Mouse (Mus musculus) heart, postnatal 10 days (tissue): Measurements from ENCODE around the gene Rhebl1. TPM values are rescaled to one million over a fixed set of nuclear protein-coding genes. Genes with fewer than 3 reads are reported as not detected.

Experiments used
- DNase-seq, 2 experiments: peaks; one replicate each; pipeline ENCODE4 v3.0.0; 2021
- intact Hi-C: fragments of 180-260 bp; cut with DNase I; formaldehyde crosslinking; loops from one replicate; pipeline ENCODE4 v1.15.1; 2025
- total RNA-seq, 2 experiments: library from RNA; stranded (reverse); gene quantifications; 2 replicates each; pipeline ENCODE4 v1.2.3; 2021

Rhebl1 gene
- total RNA-seq, 2 experiments from 2014 or later = 1.6 to 2.8 TPM

- intact Hi-C loops = no loop called here
Measured at GRCm38 (mm10) chr15:98853161-98853937, 41.0 kb downstream of the Rhebl1 start.

GRCm38 (mm10) chr15:98852733-98853132 lies 41.6 kb downstream of the Rhebl1 start:
- intact Hi-C loops = no loop called here

More at GRCm38 (mm10) chr15:98853161-98853937, 41.0 kb downstream of the Rhebl1 start:
- DNase-seq = no peak

GRCm38 (mm10) chr15:98852071-98852470 lies 42.3 kb downstream of the Rhebl1 start:
- no peak for DNase-seq
- intact Hi-C loops = no loop called here

More at GRCm38 (mm10) chr15:98852733-98853132, 41.6 kb downstream of the Rhebl1 start:
- DNase-seq = no peak

- no peak for DNase-seq
- intact Hi-C loops = no loop called here
Measured at GRCm38 (mm10) chr15:98851229-98851818, 43.0 kb downstream of the Rhebl1 start.

- intact Hi-C loops = no loop called here
- DNase-seq = no peak
Measured at GRCm38 (mm10) chr15:98850668-98851067, 43.7 kb downstream of the Rhebl1 start.

GRCm38 (mm10) chr15:98849956-98850600 lies 44.3 kb downstream of the Rhebl1 start:
- no peak for DNase-seq
- intact Hi-C loops = no loop called here

- intact Hi-C loops = no loop called here
- no peak for DNase-seq
Measured at GRCm38 (mm10) chr15:98849165-98849564, 45.2 kb downstream of the Rhebl1 start.

GRCm38 (mm10) chr15:98846140-98846539 lies 48.2 kb downstream of the Rhebl1 start:
- no peak for DNase-seq
- intact Hi-C loops = no loop called here

- intact Hi-C loops = no loop called here
- no peak for DNase-seq
Measured at GRCm38 (mm10) chr15:98845149-98845548, 49.2 kb downstream of the Rhebl1 start.

- intact Hi-C loops = no loop called here
Measured at GRCm38 (mm10) chr15:98843595-98844223, 50.6 kb downstream of the Rhebl1 start.

GRCm38 (mm10) chr15:98839671-98840585 lies 54.4 kb downstream of the Rhebl1 start:
- intact Hi-C loops = no loop called here
- DNase-seq = no peak

More at GRCm38 (mm10) chr15:98843595-98844223, 50.6 kb downstream of the Rhebl1 start:
- no peak for DNase-seq

- DNase-seq = no peak
- intact Hi-C loops = no loop called here
Measured at GRCm38 (mm10) chr15:98839161-98839560, 55.2 kb downstream of the Rhebl1 start.

- intact Hi-C loops = no loop called here
- DNase-seq = no peak
Measured at GRCm38 (mm10) chr15:98837743-98838103, 56.6 kb downstream of the Rhebl1 start.

GRCm38 (mm10) chr15:98837006-98837742 lies 57.2 kb downstream of the Rhebl1 start:
- DNase-seq = no peak
- intact Hi-C loops = no loop called here

GRCm38 (mm10) chr15:98835291-98835690 lies 59.0 kb downstream of the Rhebl1 start:
- DNase-seq = no peak
- intact Hi-C loops = no loop called here

- intact Hi-C loops = no loop called here
- no peak for DNase-seq
Measured at GRCm38 (mm10) chr15:98834059-98834458, 60.3 kb downstream of the Rhebl1 start.

GRCm38 (mm10) chr15:98833281-98833680 lies 61.1 kb downstream of the Rhebl1 start:
- intact Hi-C loops = loop anchor here (2.0 kb wide), 1 partner anchor 34 kb away; no protein-coding TSS in a partner anchor

GRCm38 (mm10) chr15:98832161-98833058 lies 61.9 kb downstream of the Rhebl1 start:
- no peak for DNase-seq
- intact Hi-C loops = loop anchor here (2.0 kb wide), 1 partner anchor 34 kb away; no protein-coding TSS in a partner anchor

More at GRCm38 (mm10) chr15:98833281-98833680, 61.1 kb downstream of the Rhebl1 start:
- DNase-seq = no peak
